Mouse (Mus musculus): ENCODE data around the gene Kcnn4. TPM values are rescaled to one million over a fixed set of nuclear protein-coding genes. Genes with fewer than 3 reads are reported as not detected.

Kcnn4 gene
- polyA plus RNA-seq, 1 experiment from 2014 or later, result 0.70 TPM

GRCm38 (mm10) chr7:24405649-24406048 lies 35.6 kb downstream of the Kcnn4 start:
- Histone ChIP-seq H3K9me3 (ENCODE audit: control insufficient read depth, low read length) (peaks cover 3% of the 10 kb centered on the region), H3K27ac (ENCODE audit: low read depth) (no peak overlapping the region), H3K27me3 (replicated peaks; ENCODE audit: control insufficient read depth, insufficient read depth, low read length) (no peaks in the 10 kb centered on the region), H3K4me3 (ENCODE audit: low read depth, low read length) (no peak overlapping the region), H3K4me1 (replicated peaks; ENCODE audit: control insufficient read depth, insufficient read depth, low read length) (0 out of 2 replicates have a peak, but pooled peaks cover 2% of the 10 kb centered on the region), H3K4me2 (ENCODE audit: low read length) (no peak overlapping the region), H3K36me3 (ENCODE audit: control insufficient read depth, insufficient read depth, low read length) (0 out of 2 replicates have a peak, but pooled peaks cover 14% of the 10 kb centered on the region), H3K9ac (ENCODE audit: low read length) (no peak overlapping the region)
- DNase-seq (ENCODE audit: low spot score) (no peak), ATAC-seq (replicated peaks; ENCODE audit: low FRiP score, low TSS enrichment, low read depth) (no peak)
- 89% methylated on average over 13 of the region's 13 CpGs for WGBS

- Histone ChIP-seq H3K4me3 (ENCODE audit: low read depth, low read length) (no peak overlapping the region), H3K9ac (ENCODE audit: low read length) (no peak overlapping the region), H3K27me3 (replicated peaks; ENCODE audit: control insufficient read depth, insufficient read depth, low read length) (no peaks in the 10 kb centered on the region), H3K4me2 (ENCODE audit: low read length) (no peak overlapping the region), H3K9me3 (ENCODE audit: control insufficient read depth, low read length) (peaks cover 3% of the 10 kb centered on the region), H3K27ac (ENCODE audit: low read depth) (no peak overlapping the region), H3K36me3 (ENCODE audit: control insufficient read depth, insufficient read depth, low read length) (0 out of 2 replicates have a peak, but pooled peaks cover 14% of the 10 kb centered on the region), H3K4me1 (replicated peaks; ENCODE audit: control insufficient read depth, insufficient read depth, low read length) (no peaks in the 10 kb centered on the region)
- ATAC-seq (replicated peaks; ENCODE audit: low FRiP score, low TSS enrichment, low read depth) (peak; percentile 56; the same call in 1 of the 2 replicates), DNase-seq (ENCODE audit: low spot score) (peak; percentile 86)
- 44% methylated on average over 5 of the region's 5 CpGs for WGBS
Observed at GRCm38 (mm10) chr7:24406528-24407344, 36.7 kb downstream of the Kcnn4 start.

GRCm38 (mm10) chr7:24408186-24408585 lies 38.1 kb downstream of the Kcnn4 start:
- no peak overlapping the region for H3K4me3 ChIP-seq (ENCODE audit: low read depth, low read length)

DNA sequence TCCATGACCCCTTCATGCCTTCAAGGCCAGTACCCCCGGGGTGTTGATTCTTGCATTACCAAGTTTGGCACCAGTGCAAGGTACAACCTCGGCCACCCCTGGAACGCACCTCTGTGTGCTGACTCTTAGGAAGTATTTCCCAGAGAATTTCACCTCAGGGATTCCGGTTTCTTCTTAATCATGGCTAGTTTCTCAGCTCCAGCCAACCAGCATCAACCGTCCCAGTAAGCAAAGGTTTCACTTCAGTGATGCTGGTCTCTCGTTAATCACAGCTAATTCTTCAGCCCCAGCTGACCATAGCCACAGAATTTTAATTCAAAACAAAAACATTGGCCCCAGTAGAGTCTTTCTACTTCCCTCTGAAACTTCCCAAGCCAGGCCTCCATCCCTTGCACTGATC lies 40.1 kb downstream of the Kcnn4 start:
- Histone ChIP-seq H3K4me3 (ENCODE audit: low read depth, low read length) (no peak overlapping the region), H3K27ac (ENCODE audit: low read depth) (no peak overlapping the region), H3K27me3 (replicated peaks; ENCODE audit: control insufficient read depth, insufficient read depth, low read length) (no peaks in the 10 kb centered on the region), H3K4me2 (ENCODE audit: low read length) (no peak overlapping the region), H3K4me1 (replicated peaks; ENCODE audit: control insufficient read depth, insufficient read depth, low read length) (no peaks in the 10 kb centered on the region), H3K9me3 (ENCODE audit: control insufficient read depth, low read length) (no peaks in the 10 kb centered on the region), H3K36me3 (ENCODE audit: control insufficient read depth, insufficient read depth, low read length) (0 out of 2 replicates have a peak, but pooled peaks cover 13% of the 10 kb centered on the region), H3K9ac (ENCODE audit: low read length) (no peak overlapping the region)
- 86% methylated on average over 6 of the region's 6 CpGs for WGBS
- ATAC-seq (replicated peaks; ENCODE audit: low FRiP score, low TSS enrichment, low read depth), result no peak
- DNase-seq (ENCODE audit: low spot score), result no peak

More at GRCm38 (mm10) chr7:24408186-24408585, 38.1 kb downstream of the Kcnn4 start:
- 79% methylated on average over 9 of the region's 9 CpGs for WGBS
- Histone ChIP-seq H3K4me2 (ENCODE audit: low read length) (no peak overlapping the region), H3K4me1 (replicated peaks; ENCODE audit: control insufficient read depth, insufficient read depth, low read length) (no peaks in the 10 kb centered on the region), H3K9ac (ENCODE audit: low read length) (no peak overlapping the region), H3K36me3 (ENCODE audit: control insufficient read depth, insufficient read depth, low read length) (0 out of 2 replicates have a peak, but pooled peaks cover 14% of the 10 kb centered on the region), H3K27me3 (replicated peaks; ENCODE audit: control insufficient read depth, insufficient read depth, low read length) (no peaks in the 10 kb centered on the region), H3K9me3 (ENCODE audit: control insufficient read depth, low read length) (no peaks in the 10 kb centered on the region), H3K27ac (ENCODE audit: low read depth) (no peak overlapping the region)
- DNase-seq (ENCODE audit: low spot score), result no peak
- peak; percentile 14; the same call in 1 of the 2 replicates for ATAC-seq (replicated peaks; ENCODE audit: low FRiP score, low TSS enrichment, low read depth)

DNA sequence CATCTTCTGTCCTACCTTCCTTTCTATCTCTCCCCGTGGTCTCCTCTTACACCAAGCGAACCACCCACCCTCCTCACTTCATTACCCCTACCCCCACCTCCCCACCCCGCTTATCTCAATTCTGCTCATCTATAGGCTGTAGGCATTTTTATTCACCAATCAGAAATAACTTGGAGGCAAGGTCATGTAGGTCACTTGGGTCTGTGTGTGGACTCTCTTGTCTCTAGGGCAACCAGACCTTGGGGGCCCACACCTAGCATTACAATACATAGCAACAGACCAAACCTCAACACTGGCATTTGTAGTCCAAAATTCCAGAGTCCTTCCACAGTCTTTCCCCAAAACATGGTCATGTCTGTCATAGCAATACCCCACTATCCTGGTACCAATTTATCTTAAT lies 40.8 kb downstream of the Kcnn4 start:
- Histone ChIP-seq H3K4me2 (ENCODE audit: low read length) (no peak overlapping the region), H3K27ac (ENCODE audit: low read depth) (no peak overlapping the region), H3K36me3 (ENCODE audit: control insufficient read depth, insufficient read depth, low read length) (0 out of 2 replicates have a peak, but pooled peaks cover 7% of the 10 kb centered on the region), H3K27me3 (replicated peaks; ENCODE audit: control insufficient read depth, insufficient read depth, low read length) (no peaks in the 10 kb centered on the region), H3K9ac (ENCODE audit: low read length) (no peak overlapping the region), H3K4me3 (ENCODE audit: low read depth, low read length) (no peak overlapping the region), H3K4me1 (replicated peaks; ENCODE audit: control insufficient read depth, insufficient read depth, low read length) (no peaks in the 10 kb centered on the region), H3K9me3 (ENCODE audit: control insufficient read depth, low read length) (no peaks in the 10 kb centered on the region)
- no peak for ATAC-seq (replicated peaks; ENCODE audit: low FRiP score, low TSS enrichment, low read depth)
- DNase-seq (ENCODE audit: low spot score), result no peak
- WGBS, result 71% methylated on average over 3 of the region's 3 CpGs

- Histone ChIP-seq H3K9me3 (ENCODE audit: control insufficient read depth, low read length) (no peaks in the 10 kb centered on the region), H3K4me1 (replicated peaks; ENCODE audit: control insufficient read depth, insufficient read depth, low read length) (no peaks in the 10 kb centered on the region), H3K4me3 (ENCODE audit: low read depth, low read length) (no peak overlapping the region), H3K36me3 (ENCODE audit: control insufficient read depth, insufficient read depth, low read length) (no peaks in the 10 kb centered on the region), H3K27ac (ENCODE audit: low read depth) (no peak overlapping the region), H3K4me2 (ENCODE audit: low read length) (no peak overlapping the region), H3K9ac (ENCODE audit: low read length) (no peak overlapping the region), H3K27me3 (replicated peaks; ENCODE audit: control insufficient read depth, insufficient read depth, low read length) (no peaks in the 10 kb centered on the region)
- DNase-seq (ENCODE audit: low spot score) (no peak), ATAC-seq (replicated peaks; ENCODE audit: low FRiP score, low TSS enrichment, low read depth) (no peak)
- 71% methylated on average over 3 of the region's 3 CpGs for WGBS
Observed at GRCm38 (mm10) chr7:24413630-24414029, 43.6 kb downstream of the Kcnn4 start.

DNA sequence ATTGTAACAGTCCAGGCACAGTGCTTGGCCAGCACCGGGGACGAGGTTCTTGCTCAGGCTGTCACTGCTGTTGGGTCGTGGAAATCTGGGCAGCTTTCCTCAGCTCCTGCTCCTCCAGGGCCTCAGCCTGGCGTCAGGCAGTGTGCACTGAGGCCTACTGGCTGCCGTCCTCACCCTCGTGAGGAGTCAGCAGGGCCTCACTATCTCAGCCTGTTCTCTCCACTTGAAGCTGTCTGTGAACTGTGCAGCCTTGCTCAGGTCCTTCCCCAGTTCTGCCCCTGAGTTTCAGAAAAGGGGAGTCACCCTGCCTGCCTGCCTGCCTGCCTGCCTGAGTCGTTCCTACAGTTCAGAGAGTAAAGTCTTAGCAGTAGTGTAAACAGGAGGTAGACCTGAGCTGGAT lies 45.2 kb downstream of the Kcnn4 start:
- ATAC-seq (replicated peaks; ENCODE audit: low FRiP score, low TSS enrichment, low read depth), result no peak
- Histone ChIP-seq H3K27ac (ENCODE audit: low read depth) (no peak overlapping the region), H3K4me1 (replicated peaks; ENCODE audit: control insufficient read depth, insufficient read depth, low read length) (no peaks in the 10 kb centered on the region), H3K9me3 (ENCODE audit: control insufficient read depth, low read length) (no peaks in the 10 kb centered on the region), H3K9ac (ENCODE audit: low read length) (no peak overlapping the region), H3K36me3 (ENCODE audit: control insufficient read depth, insufficient read depth, low read length) (no peaks in the 10 kb centered on the region), H3K4me2 (ENCODE audit: low read length) (no peak overlapping the region), H3K4me3 (ENCODE audit: low read depth, low read length) (no peak overlapping the region), H3K27me3 (replicated peaks; ENCODE audit: control insufficient read depth, insufficient read depth, low read length) (no peaks in the 10 kb centered on the region)
- WGBS, result 76% methylated on average over 7 of the region's 7 CpGs
- no peak for DNase-seq (ENCODE audit: low spot score)

DNA sequence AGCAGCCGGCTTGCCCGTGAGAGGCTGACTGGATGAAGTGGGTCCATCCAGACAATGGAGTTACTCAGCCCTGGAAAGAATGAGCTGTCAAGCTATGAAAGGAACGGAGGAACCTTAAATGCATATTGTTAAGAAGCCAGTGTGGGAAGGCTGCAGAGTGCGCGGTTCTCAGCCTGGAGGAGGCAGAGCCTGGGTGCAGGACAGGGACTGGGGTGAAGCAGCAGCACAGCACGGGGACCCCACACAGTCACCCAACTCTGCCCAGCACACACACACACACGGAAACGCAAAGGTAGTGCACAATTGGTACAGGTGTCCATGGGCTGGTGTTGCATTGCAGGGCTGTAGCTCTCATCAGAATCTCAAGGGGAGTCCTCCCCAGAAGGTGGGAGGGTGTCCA lies 49.5 kb downstream of the Kcnn4 start:
- H3K36me3 ChIP-seq (ENCODE audit: control insufficient read depth, insufficient read depth, low read length), result peaks cover 22% of the 10 kb centered on the region
- no peaks in the 10 kb centered on the region for H3K9me3 ChIP-seq (ENCODE audit: control insufficient read depth, low read length)
- H3K9ac ChIP-seq (ENCODE audit: low read length), result no peak overlapping the region
- ATAC-seq (replicated peaks; ENCODE audit: low FRiP score, low TSS enrichment, low read depth) (no peak), DNase-seq (ENCODE audit: low spot score) (no peak)
- H3K4me3 ChIP-seq (ENCODE audit: low read depth, low read length), result no peak overlapping the region
- no peaks in the 10 kb centered on the region for H3K27me3 ChIP-seq (replicated peaks; ENCODE audit: control insufficient read depth, insufficient read depth, low read length)
- no peak overlapping the region for H3K4me2 ChIP-seq (ENCODE audit: low read length)
- no peak overlapping the region for H3K27ac ChIP-seq (ENCODE audit: low read depth)
- 89% methylated on average over 8 of the region's 8 CpGs for WGBS
- H3K4me1 ChIP-seq (replicated peaks; ENCODE audit: control insufficient read depth, insufficient read depth, low read length), result no peaks in the 10 kb centered on the region

- ATAC-seq (replicated peaks; ENCODE audit: low FRiP score, low TSS enrichment, low read depth) (no peak), DNase-seq (ENCODE audit: low spot score) (no peak)
- no peaks in the 10 kb centered on the region for H3K27me3 ChIP-seq (replicated peaks; ENCODE audit: control insufficient read depth, insufficient read depth, low read length)
- H3K9me3 ChIP-seq (ENCODE audit: control insufficient read depth, low read length), result no peaks in the 10 kb centered on the region
- H3K27ac ChIP-seq (ENCODE audit: low read depth), result no peak overlapping the region
- peaks cover 22% of the 10 kb centered on the region for H3K36me3 ChIP-seq (ENCODE audit: control insufficient read depth, insufficient read depth, low read length)
- no peak overlapping the region for H3K9ac ChIP-seq (ENCODE audit: low read length)
- H3K4me1 ChIP-seq (replicated peaks; ENCODE audit: control insufficient read depth, insufficient read depth, low read length), result no peaks in the 10 kb centered on the region
- H3K4me2 ChIP-seq (ENCODE audit: low read length), result no peak overlapping the region
- no peak overlapping the region for H3K4me3 ChIP-seq (ENCODE audit: low read depth, low read length)
- WGBS, result 79% methylated on average over 7 of the region's 7 CpGs
Observed at GRCm38 (mm10) chr7:24421648-24422047, 51.6 kb downstream of the Kcnn4 start.
